Mouse (Mus musculus) kidney, postnatal 0 days (tissue): ENCODE results near the gene Slc40a1. TPM values are rescaled to one million over a fixed set of nuclear protein-coding genes. Genes with fewer than 3 reads are reported as not detected.

ENCODE experiments used
- ATAC-seq: fragments of 200-750 bp; cut with Nextera tagmentation; replicated peaks from 2 replicates; pipeline ENCODE4 v1.8.0; 2017; ENCODE audit warnings: low read depth, moderate number of reproducible peaks, moderate TSS enrichment, moderate library complexity; ENCODE audit not compliant: low FRiP score
- DNase-seq: peaks from one replicate; pipeline ENCODE4 v3.0.0-alpha.2; 2016; ENCODE audit warnings: low spot score
- H3K27ac ChIP-seq: fragments of 300-500 bp; sonication (generic); 2 replicates; pipeline ENCODE4 v1.5.1; 2014; ENCODE audit warnings: mild to moderate bottlenecking
- H3K27me3 ChIP-seq: fragments of 300-500 bp; sonication (generic); 2 replicates; pipeline ENCODE4 v1.6.1; 2014; ENCODE audit warnings: low read length, mixed read lengths; ENCODE audit not compliant: insufficient read depth
- H3K36me3 ChIP-seq: fragments of 300-500 bp; sonication (generic); 2 replicates; pipeline ENCODE4 v1.6.1; 2014; ENCODE audit warnings: low read length, mixed read lengths; ENCODE audit not compliant: insufficient read depth
- H3K4me1 ChIP-seq: fragments of 300-500 bp; sonication (generic); replicated peaks from 2 replicates; pipeline ENCODE4 v1.6.1; 2014; ENCODE audit warnings: antibody characterized with exemption, low read length, mixed read lengths; ENCODE audit not compliant: insufficient read depth
- H3K4me2 ChIP-seq: fragments of 300-500 bp; sonication (generic); 2 replicates; pipeline ENCODE4 v1.6.1; 2014; ENCODE audit warnings: mild to moderate bottlenecking, low read length, moderate library complexity, mixed read lengths
- H3K4me3 ChIP-seq: fragments of 300-500 bp; sonication (generic); replicated peaks from 2 replicates; pipeline ENCODE4 v1.5.1; 2014; ENCODE audit warnings: low read depth, low read length
- H3K9ac ChIP-seq: fragments of 300-500 bp; sonication (generic); 2 replicates; pipeline ENCODE4 v1.6.1; 2014; ENCODE audit warnings: low read depth, low read length
- H3K9me3 ChIP-seq: fragments of 300-500 bp; sonication (generic); replicated peaks from 2 replicates; pipeline ENCODE4 v1.6.1; 2016; ENCODE audit warnings: low read length, inconsistent platforms, mixed read lengths
- CTCF ChIP-seq: IDR thresholded peaks from 2 replicates; pipeline ENCODE4 v1.5.1; 2016; ENCODE audit warnings: antibody characterized with exemption, low read depth, mild to moderate bottlenecking, moderate library complexity
- WGBS: fragments of 180-500 bp; shearing (Covaris S2); extraction: QIAGEN DNeasy Blood & Tissue Kit; methylation state at CpG from one replicate; pipeline ENCODE4 v1.1.7; 2014; 5-methylcytosine and 5-hydroxymethylcytosine counted together
- polyA plus RNA-seq: library from polyadenylated mRNA; unstranded; fragments of >200 nt; fragmentation: Nextera tagmentation; extraction: Ambion mirVana; gene quantifications from 2 replicates; pipeline ENCODE4 v1.2.1, GENCODE M21; 2015

Slc40a1 gene
- polyA plus RNA-seq, 1 experiment from 2014 or later, result 119 TPM

DNA sequence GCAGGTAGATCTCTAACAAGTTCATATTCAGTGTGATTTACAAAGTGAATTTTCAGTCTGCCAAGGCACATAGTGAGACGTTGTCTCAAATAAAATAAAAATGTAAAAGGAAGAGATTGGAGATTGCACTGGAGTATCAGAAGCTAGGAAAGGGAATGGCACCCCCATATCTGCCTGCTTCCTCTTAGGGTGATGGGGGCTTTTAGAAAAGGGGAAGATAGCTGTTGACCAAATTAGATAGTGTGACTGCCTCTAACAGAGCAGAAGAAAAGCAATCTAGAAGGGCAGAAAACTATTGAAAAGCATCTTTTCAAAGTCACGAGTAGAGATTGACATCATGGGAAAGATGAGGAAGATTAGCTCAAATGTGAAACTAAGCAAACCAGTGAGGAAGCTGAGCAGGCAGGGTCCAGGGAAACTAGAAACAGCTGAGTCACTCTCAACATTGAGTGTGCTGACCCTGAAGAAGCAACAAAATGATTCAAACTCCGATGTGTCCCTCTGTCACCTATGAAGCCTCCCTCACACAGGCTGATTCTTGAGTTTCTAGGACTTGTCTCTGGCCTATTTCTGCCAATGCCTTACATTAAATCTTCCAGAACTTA, 45.0 kb downstream of the Slc40a1 start:
- 45% methylated on average over 3 of the region's 3 CpGs for WGBS
- H3K9me3 ChIP-seq, result no peaks in the 10 kb centered on the region
- TF ChIP-seq CTCF, result no peak
- ATAC-seq (no peak), DNase-seq (no peak)
- H3K36me3 ChIP-seq, result no peaks in the 10 kb centered on the region
- H3K4me2 ChIP-seq, result no peak overlapping the region
- no peaks in the 10 kb centered on the region for H3K4me1 ChIP-seq
- no peaks in the 10 kb centered on the region for H3K27me3 ChIP-seq
- H3K9ac ChIP-seq, result no peak overlapping the region
- H3K4me3 ChIP-seq, result no peak overlapping the region
- H3K27ac ChIP-seq, result no peak overlapping the region

DNA sequence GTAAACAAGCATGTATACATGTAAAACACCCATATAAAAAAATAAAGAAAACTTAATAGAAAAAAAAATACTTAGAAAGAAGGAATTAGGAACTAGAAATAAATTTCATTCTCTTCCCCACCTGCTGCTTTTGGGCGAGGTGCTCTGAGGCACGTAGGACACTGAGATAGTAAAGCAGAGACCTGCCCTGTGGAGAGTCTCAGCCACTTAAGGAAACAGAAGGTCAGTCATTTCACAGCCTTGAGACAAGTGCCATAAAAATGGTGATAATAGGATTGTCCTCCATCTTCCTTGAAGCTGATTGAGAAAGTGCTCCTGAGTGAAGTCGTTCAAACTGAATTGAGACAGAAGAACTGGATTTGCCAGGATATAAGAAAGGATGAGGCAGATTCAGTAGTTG, 48.9 kb downstream of the Slc40a1 start:
- Histone ChIP-seq H3K27ac (no peak overlapping the region), H3K4me1 (no peaks in the 10 kb centered on the region), H3K4me3 (no peak overlapping the region), H3K4me2 (no peak overlapping the region), H3K27me3 (no peaks in the 10 kb centered on the region), H3K9me3 (no peaks in the 10 kb centered on the region), H3K9ac (no peak overlapping the region), H3K36me3 (no peaks in the 10 kb centered on the region)
- DNase-seq, result no peak
- TF ChIP-seq CTCF, result no peak
- 71% methylated on average over 3 of the region's 3 CpGs for WGBS
- no peak for ATAC-seq

GRCm38 (mm10) chr1:45876450-45877198, 49.7 kb downstream of the Slc40a1 start:
- WGBS, result 69% methylated on average over 6 of the region's 6 CpGs
- TF ChIP-seq CTCF, result no peak

GRCm38 (mm10) chr1:45875640-45876039, 50.7 kb downstream of the Slc40a1 start:
- no peak for DNase-seq
- WGBS, result 48% methylated on average over 2 of the region's 2 CpGs
- Histone ChIP-seq H3K27me3 (no peaks in the 10 kb centered on the region), H3K4me3 (no peak overlapping the region), H3K4me1 (no peaks in the 10 kb centered on the region), H3K4me2 (no peak overlapping the region), H3K9ac (no peak overlapping the region), H3K9me3 (no peaks in the 10 kb centered on the region), H3K36me3 (no peaks in the 10 kb centered on the region), H3K27ac (no peak overlapping the region)
- TF ChIP-seq CTCF, result no peak
- no peak for ATAC-seq

More at GRCm38 (mm10) chr1:45876450-45877198, 49.7 kb downstream of the Slc40a1 start:
- no peak overlapping the region for H3K27ac ChIP-seq
- DNase-seq (no peak), ATAC-seq (no peak)
- H3K36me3 ChIP-seq, result no peaks in the 10 kb centered on the region
- no peaks in the 10 kb centered on the region for H3K4me1 ChIP-seq
- H3K27me3 ChIP-seq, result no peaks in the 10 kb centered on the region
- H3K4me3 ChIP-seq, result no peak overlapping the region
- H3K4me2 ChIP-seq, result no peak overlapping the region
- H3K9me3 ChIP-seq, result no peaks in the 10 kb centered on the region
- no peak overlapping the region for H3K9ac ChIP-seq

GRCm38 (mm10) chr1:45873250-45873649, 53.1 kb downstream of the Slc40a1 start:
- H3K36me3 ChIP-seq, result no peaks in the 10 kb centered on the region
- 0 out of 2 replicates have a peak, but pooled peaks cover 3% of the 10 kb centered on the region for H3K4me1 ChIP-seq
- no peak overlapping the region for H3K4me2 ChIP-seq
- no peak for TF ChIP-seq CTCF
- H3K9me3 ChIP-seq, result no peaks in the 10 kb centered on the region
- no peak overlapping the region for H3K9ac ChIP-seq
- no peaks in the 10 kb centered on the region for H3K27me3 ChIP-seq
- no peak for ATAC-seq
- H3K27ac ChIP-seq, result no peak overlapping the region
- H3K4me3 ChIP-seq, result no peak overlapping the region
- DNase-seq, result no peak
- WGBS, result 74% methylated on average over 2 of the region's 2 CpGs

GRCm38 (mm10) chr1:45868479-45869137, 57.7 kb downstream of the Slc40a1 start:
- WGBS, result 55% methylated on average over 3 of the region's 3 CpGs
- no peak for TF ChIP-seq CTCF
- Histone ChIP-seq H3K4me1 (peaks cover 7% of the 10 kb centered on the region), H3K27ac (peak overlapping the region; percentile 62), H3K9me3 (no peaks in the 10 kb centered on the region), H3K4me2 (no peak overlapping the region), H3K36me3 (no peaks in the 10 kb centered on the region), H3K27me3 (no peaks in the 10 kb centered on the region), H3K4me3 (no peak overlapping the region), H3K9ac (no peak overlapping the region)
- DNase-seq (peak; percentile 59), ATAC-seq (no peak)
